Mouse (Mus musculus) hindbrain, postnatal 0 days (tissue): ENCODE results near the gene Atp5g1. TPM values are rescaled to one million over a fixed set of nuclear protein-coding genes. Genes with fewer than 3 reads are reported as not detected.

Experiments used
- ATAC-seq: fragments of 200-750 bp; cut with Nextera tagmentation; 2 replicates; pipeline ENCODE4 v1.8.0; 2017; ENCODE audit warnings: mild to moderate bottlenecking, moderate TSS enrichment, moderate library complexity
- DNase-seq: peaks from one replicate; pipeline ENCODE4 v3.0.0-alpha.2; 2015; ENCODE audit warnings: low spot score
- H3K27ac ChIP-seq: fragments of 300-500 bp; sonication (generic); 2 replicates; pipeline ENCODE4 v1.5.1; 2014; ENCODE audit warnings: mild to moderate bottlenecking
- H3K27me3 ChIP-seq: fragments of 300-500 bp; sonication (generic); 2 replicates; pipeline ENCODE4 v1.6.1; 2014; ENCODE audit warnings: low read length, mixed read lengths; ENCODE audit not compliant: insufficient read depth
- H3K36me3 ChIP-seq: fragments of 300-500 bp; sonication (generic); 2 replicates; pipeline ENCODE4 v1.6.1; 2014; ENCODE audit warnings: low read length, mixed read lengths; ENCODE audit not compliant: insufficient read depth
- H3K4me1 ChIP-seq: fragments of 300-500 bp; sonication (generic); 2 replicates; pipeline ENCODE4 v1.6.1; 2014; ENCODE audit warnings: antibody characterized with exemption, low read length, mixed read lengths; ENCODE audit not compliant: insufficient read depth
- H3K4me2 ChIP-seq: fragments of 300-500 bp; sonication (generic); 2 replicates; pipeline ENCODE4 v1.6.1; 2014; ENCODE audit warnings: low read depth, mild to moderate bottlenecking, low read length, moderate library complexity, mixed read lengths
- H3K4me3 ChIP-seq: fragments of 300-500 bp; sonication (generic); 2 replicates; pipeline ENCODE4 v1.5.1; 2014; ENCODE audit warnings: low read length
- H3K9ac ChIP-seq: fragments of 300-500 bp; sonication (generic); replicated peaks from 2 replicates; pipeline ENCODE4 v1.6.1; 2014; ENCODE audit warnings: mild to moderate bottlenecking, low read length, moderate library complexity, mixed read lengths
- H3K9me3 ChIP-seq: fragments of 300-500 bp; sonication (generic); 2 replicates; pipeline ENCODE4 v1.6.1; 2016; ENCODE audit warnings: low read length, mixed read lengths
- CTCF ChIP-seq: IDR thresholded peaks from 2 replicates; pipeline ENCODE4 v1.5.1; 2016; ENCODE audit warnings: antibody characterized with exemption, control low read depth, low read depth
- WGBS: fragments of 180-500 bp; shearing (Covaris S2); extraction: QIAGEN DNeasy Blood & Tissue Kit; methylation state at CpG from one replicate; pipeline ENCODE4 v1.1.7; 2014; 5-methylcytosine and 5-hydroxymethylcytosine counted together
- polyA plus RNA-seq: library from polyadenylated mRNA; unstranded; fragments of >200 nt; fragmentation: Nextera tagmentation; extraction: Ambion mirVana; gene quantifications from 2 replicates; pipeline ENCODE4 v1.2.1, GENCODE M21; 2015
- total RNA-seq: library from RNA; depleted of rRNA; stranded (reverse); fragments of >200 nt; gene quantifications from 2 replicates; pipeline ENCODE4 v1.2.3, GENCODE M21; 2014

Gene Atp5g1
- total and polyA plus RNA-seq, 2 experiments from 2014 or later = 703 to 1,324 TPM

GRCm38 (mm10) chr11:96046028-96046427 is 29.4 kb downstream of the Atp5g1 start:
- Histone ChIP-seq H3K36me3 (peaks cover 42% of the 10 kb centered on the region), H3K9ac (no peak overlapping the region), H3K27ac (no peak overlapping the region), H3K27me3 (no peaks in the 10 kb centered on the region), H3K4me3 (no peak overlapping the region), H3K9me3 (no peaks in the 10 kb centered on the region), H3K4me1 (no peaks in the 10 kb centered on the region), H3K4me2 (no peak overlapping the region)
- ATAC-seq (no peak), DNase-seq (no peak)
- 80% methylated on average over 8 of the region's 8 CpGs for WGBS
- no peak for TF ChIP-seq CTCF

- no peak for DNase-seq
- TF ChIP-seq CTCF = no peak
These were observed 30.5 kb downstream of the Atp5g1 start for GRCm38 (mm10) chr11:96044803-96045567.

GRCm38 (mm10) chr11:96038560-96038959 is 36.9 kb downstream of the Atp5g1 start:
- no peaks in the 10 kb centered on the region for H3K9me3 ChIP-seq
- H3K27me3 ChIP-seq = no peaks in the 10 kb centered on the region
- H3K36me3 ChIP-seq = peaks cover 2% of the 10 kb centered on the region; the same call in 1 of the 2 replicates
- H3K4me3 ChIP-seq = no peak overlapping the region
- no peak overlapping the region for H3K27ac ChIP-seq
- no peak for TF ChIP-seq CTCF
- WGBS = 96% methylated on average over 1 of the region's 1 CpGs
- no peak overlapping the region for H3K4me2 ChIP-seq
- no peak for DNase-seq
- no peak for ATAC-seq
- peaks cover 10% of the 10 kb centered on the region for H3K4me1 ChIP-seq
- no peak overlapping the region for H3K9ac ChIP-seq

More at GRCm38 (mm10) chr11:96044803-96045567, 30.5 kb downstream of the Atp5g1 start:
- no peak for ATAC-seq
- Histone ChIP-seq H3K9ac (no peak overlapping the region), H3K4me2 (no peak overlapping the region), H3K36me3 (peaks cover 34% of the 10 kb centered on the region), H3K27me3 (no peaks in the 10 kb centered on the region), H3K4me3 (no peak overlapping the region), H3K9me3 (no peaks in the 10 kb centered on the region), H3K27ac (no peak overlapping the region), H3K4me1 (no peaks in the 10 kb centered on the region)
- WGBS = 82% methylated on average over 11 of the region's 11 CpGs

- no peak overlapping the region for H3K27ac ChIP-seq
- peaks cover 10% of the 10 kb centered on the region for H3K4me1 ChIP-seq
- ATAC-seq = no peak
- no peaks in the 10 kb centered on the region for H3K9me3 ChIP-seq
- no peaks in the 10 kb centered on the region for H3K36me3 ChIP-seq
- H3K4me3 ChIP-seq = no peak overlapping the region
- H3K27me3 ChIP-seq = no peaks in the 10 kb centered on the region
- H3K4me2 ChIP-seq = no peak overlapping the region
- TF ChIP-seq CTCF = no peak
- 92% methylated on average over 5 of the region's 5 CpGs for WGBS
- DNase-seq = no peak
- no peak overlapping the region for H3K9ac ChIP-seq
These were observed 38.0 kb downstream of the Atp5g1 start for GRCm38 (mm10) chr11:96037499-96037898.

- peaks cover 10% of the 10 kb centered on the region for H3K4me1 ChIP-seq
- 6% methylated on average over 6 of the region's 6 CpGs for WGBS
- DNase-seq (peak; percentile 6), ATAC-seq (peak; percentile 40; the same call in 1 of the 2 replicates)
- H3K4me2 ChIP-seq = peak overlapping the region; percentile 80
- H3K9me3 ChIP-seq = no peaks in the 10 kb centered on the region
- peak overlapping the region; percentile 69 for H3K9ac ChIP-seq
- peak overlapping the region; percentile 74 for H3K4me3 ChIP-seq
- H3K36me3 ChIP-seq = no peaks in the 10 kb centered on the region
- H3K27ac ChIP-seq = peak overlapping the region; percentile 46
- TF ChIP-seq CTCF = no peak
- H3K27me3 ChIP-seq = no peaks in the 10 kb centered on the region
These were observed 40.3 kb downstream of the Atp5g1 start for GRCm38 (mm10) chr11:96035133-96035532.

GRCm38 (mm10) chr11:96034596-96035052 is 40.8 kb downstream of the Atp5g1 start, which contains the start of gene Snf8:
Snf8 (plus strand) TSS chr11:96034885.
- Histone ChIP-seq H3K36me3 (no peaks in the 10 kb centered on the region), H3K27ac (peak within 1 kb of the TSS; percentile 46), H3K4me1 (peaks cover 10% of the 10 kb centered on the region), H3K9me3 (no peaks in the 10 kb centered on the region), H3K4me2 (peak within 1 kb of the TSS; percentile 80), H3K4me3 (peak within 1 kb of the TSS; percentile 74), H3K9ac (peak within 1 kb of the TSS; percentile 69), H3K27me3 (no peaks in the 10 kb centered on the region)
- under 1% methylated on average over 29 of the region's 29 CpGs for WGBS
- no peak for TF ChIP-seq CTCF
- ATAC-seq (peak; percentile 90), DNase-seq (peak; percentile 97)

GRCm38 (mm10) chr11:96034116-96034515 is 41.4 kb downstream of the Atp5g1 start:
- peaks cover 10% of the 10 kb centered on the region for H3K4me1 ChIP-seq
- peak overlapping the region; percentile 46; the same call in 1 of the 2 replicates for H3K27ac ChIP-seq
- ATAC-seq (no peak), DNase-seq (no peak)
- WGBS = 56% methylated on average over 8 of the region's 8 CpGs
- H3K9ac ChIP-seq = no peak overlapping the region
- no peaks in the 10 kb centered on the region for H3K27me3 ChIP-seq
- TF ChIP-seq CTCF = no peak
- H3K36me3 ChIP-seq = no peaks in the 10 kb centered on the region
- H3K4me3 ChIP-seq = peak overlapping the region; percentile 74
- peak overlapping the region; percentile 80 for H3K4me2 ChIP-seq
- no peaks in the 10 kb centered on the region for H3K9me3 ChIP-seq
